Comparison of ENCODE assay signal across 9 mouse cellular contexts in the genomic region with DNA sequence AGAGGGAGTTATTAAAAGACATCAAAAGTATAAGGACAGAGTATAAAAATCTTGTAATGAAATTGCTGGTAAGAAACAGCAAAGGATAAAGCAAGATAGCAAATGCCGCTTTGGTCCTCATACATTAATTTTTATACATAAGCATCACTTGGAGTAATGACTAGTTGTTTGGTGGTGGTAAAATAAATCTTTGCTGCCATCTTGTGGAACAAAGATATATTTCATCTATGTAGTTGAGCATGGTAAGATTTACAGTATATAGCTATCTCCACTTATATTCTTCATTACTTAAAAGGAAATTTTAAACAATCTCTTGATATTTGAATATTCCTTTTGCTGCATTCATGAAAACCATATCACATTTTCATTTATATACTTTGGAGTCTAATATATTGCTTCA. TPM values are rescaled to one million over a fixed set of nuclear protein-coding genes. Genes with fewer than 3 reads are reported as not detected.
DNase-seq lines count a peak whose midpoint lies in the region; ATAC-seq and TF ChIP-seq lines count a peak whose summit lies in the region.
"Had no signal": no experiment of that assay in that cellular context is flagged by ENCODE, and none has a peak within 500 bp of the region (broad histone marks: within the 10 kb centered on the region; RNA-seq: fewer than 3 reads in every experiment).

No protein-coding gene starts in this region.

- no peak overlapping the region for H3K9ac ChIP-seq in MEL (ENCODE audit: control insufficient read depth, low read depth, low read length, poor library complexity, severe bottlenecking)
- H3K9ac ChIP-seq in forebrain, embryonic 14.5 days (ENCODE audit: low read length): no peak overlapping the region
- H3K9ac ChIP-seq in midbrain, embryonic 15.5 days: no peak overlapping the region

- DNase-seq in kidney, adult 2 months: peak; percentile 17
- no peak for DNase-seq in kidney, adult 18-20 months
- peak; percentile 91 for DNase-seq in MEL (ENCODE audit: low read depth, low spot score)
- DNase-seq in forebrain, embryonic 14.5 days (ENCODE audit: low spot score): peak; percentile 73
- no peak for DNase-seq in thymus, postnatal 14 days
- DNase-seq in cerebellum, postnatal 36 days: no peak
- no peak for DNase-seq in layer of hippocampus, postnatal 36 days

- 40% methylated on average over 1 of the region's 1 CpGs for WGBS in kidney, adult 2 months
- 67% methylated on average over 1 of the region's 1 CpGs for WGBS in forebrain, embryonic 14.5 days
- WGBS in midbrain, embryonic 15.5 days: 44% methylated on average over 1 of the region's 1 CpGs

- no peaks in the 10 kb centered on the region for H3K27me3 ChIP-seq in kidney, adult 2 months (replicated peaks; ENCODE audit: control insufficient read depth, insufficient read depth, low read length)
- peaks cover 4 to 5% of the 10 kb centered on the region in 2 experiments; a peak in 3 of 4 replicates for H3K27me3 ChIP-seq in MEL (ENCODE audit: control insufficient read depth in 1 of 2, insufficient read depth in 2 of 2, low read length in 2 of 2)
- H3K27me3 ChIP-seq in forebrain, embryonic 14.5 days (replicated peaks; ENCODE audit: control insufficient read depth, insufficient read depth, low read length): no peaks in the 10 kb centered on the region
- H3K27me3 ChIP-seq in midbrain, embryonic 15.5 days (replicated peaks): no peaks in the 10 kb centered on the region

- H3K36me3 ChIP-seq in kidney, adult 2 months (ENCODE audit: control insufficient read depth, insufficient read depth, low read length): no peaks in the 10 kb centered on the region
- H3K36me3 ChIP-seq in MEL (ENCODE audit: control insufficient read depth in 1 of 2, insufficient read depth in 2 of 2, low read length in 2 of 2): peaks cover 0 to 7% of the 10 kb centered on the region in 2 experiments; a peak in 2 of 4 replicates
- no peaks in the 10 kb centered on the region for H3K36me3 ChIP-seq in forebrain, embryonic 14.5 days (ENCODE audit: control insufficient read depth, insufficient read depth, low read length)
- no peaks in the 10 kb centered on the region for H3K36me3 ChIP-seq in midbrain, embryonic 15.5 days (replicated peaks)

- no peak overlapping the region for H3K27ac ChIP-seq in kidney, adult 2 months (ENCODE audit: insufficient read depth, low read depth, low read length)
- no peak overlapping the region for H3K27ac ChIP-seq in MEL (ENCODE audit: control insufficient read depth, low read depth, low read length)
- H3K27ac ChIP-seq in forebrain, embryonic 14.5 days (ENCODE audit: low read depth, low read length): no peak overlapping the region
- H3K27ac ChIP-seq in midbrain, embryonic 15.5 days: no peak overlapping the region
- H3K27ac ChIP-seq: macrophage had no signal

- TF ChIP-seq EP300 in MEL (IDR thresholded peaks at IDR 0.05; ENCODE audit: low read depth in 1 of 2, low read length in 2 of 2): no peak

- no peaks in the 10 kb centered on the region for H3K4me1 ChIP-seq in kidney, adult 2 months (ENCODE audit: control insufficient read depth, insufficient read depth, low read length)
- H3K4me1 ChIP-seq in MEL (ENCODE audit: control insufficient read depth in 1 of 2, insufficient read depth in 2 of 2, low read length in 2 of 2): peaks cover 0 to 2% of the 10 kb centered on the region in 2 experiments; a peak in 1 of 4 replicates
- no peaks in the 10 kb centered on the region for H3K4me1 ChIP-seq in forebrain, embryonic 14.5 days (ENCODE audit: control insufficient read depth, insufficient read depth, low read length)
- no peaks in the 10 kb centered on the region for H3K4me1 ChIP-seq in midbrain, embryonic 15.5 days

- H3K9me3 ChIP-seq in MEL (replicated peaks; ENCODE audit: insufficient read depth, low read length): no peaks in the 10 kb centered on the region
- H3K9me3 ChIP-seq in forebrain, embryonic 14.5 days (replicated peaks; ENCODE audit: control insufficient read depth, low read length): no peaks in the 10 kb centered on the region
- no peaks in the 10 kb centered on the region for H3K9me3 ChIP-seq in midbrain, embryonic 15.5 days

- no peak for TF ChIP-seq CTCF in kidney, adult 2 months (conservative IDR thresholded peaks at IDR 0.05; ENCODE audit: insufficient read depth, insufficient read length, low read depth, low read length)
- TF ChIP-seq CTCF in MEL (IDR thresholded peaks at IDR 0.05 in 2 of 3, conservative IDR thresholded peaks at IDR 0.05 in 1 of 3; ENCODE audit: control insufficient read depth in 1 of 3, insufficient read depth in 1 of 3, low read depth in 2 of 3, low read length in 3 of 3, poor library complexity in 1 of 3, severe bottlenecking in 1 of 3): peak; percentile 41 to 98 (median 43); a peak in 5 of 6 replicates

- no peak overlapping the region for H3K4me3 ChIP-seq in kidney, adult 2 months (ENCODE audit: insufficient read depth, low read depth, low read length)
- no peak overlapping the region for H3K4me3 ChIP-seq in MEL (ENCODE audit: control insufficient read depth in 1 of 2, insufficient read depth in 1 of 2, low read depth in 2 of 2, low read length in 2 of 2)
- no peak overlapping the region for H3K4me3 ChIP-seq in forebrain, embryonic 14.5 days (ENCODE audit: low read depth, low read length)
- H3K4me3 ChIP-seq in midbrain, embryonic 15.5 days: no peak overlapping the region

- TF ChIP-seq POLR2A in kidney, adult 2 months (IDR thresholded peaks at IDR 0.05; ENCODE audit: low read depth, low read length): no peak
- TF ChIP-seq POLR2A in MEL (IDR thresholded peaks at IDR 0.05; ENCODE audit: control insufficient read depth in 1 of 2, insufficient read depth in 1 of 2, low read depth in 1 of 2, low read length in 2 of 2, poor library complexity in 1 of 2): no peak

- peak; percentile 67; the same call in 1 of the 2 replicates for ATAC-seq in forebrain, embryonic 14.5 days
- peak; percentile 90 for ATAC-seq in midbrain, embryonic 15.5 days (replicated peaks)

- no peak overlapping the region for H3K4me2 ChIP-seq in forebrain, embryonic 14.5 days (ENCODE audit: low read length)
- no peak overlapping the region for H3K4me2 ChIP-seq in midbrain, embryonic 15.5 days

- no peaks in the 10 kb centered on the region for H3K79me2 ChIP-seq in MEL (ENCODE audit: control insufficient read depth, insufficient read depth, low read length, poor library complexity)

- TF ChIP-seq RAD21 in MEL (IDR thresholded peaks at IDR 0.05; ENCODE audit: low read depth, low read length): no peak; the same call in none of the 2 replicates

TF ChIP-seq in MEL, 35 proteins besides CTCF, POLR2A, EP300 and RAD21:
- TF ChIP-seq MYB (IDR thresholded peaks at IDR 0.05; ENCODE audit: low read depth, low read length) (no peak), HCFC1 (IDR thresholded peaks at IDR 0.05; ENCODE audit: low read depth, low read length) (0 out of 2 replicates have a peak, but pooled peaks have one; percentile 19), ZC3H11A (IDR thresholded peaks at IDR 0.05; ENCODE audit: low read depth, low read length) (peak; percentile 99), TAL1 (IDR thresholded peaks at IDR 0.05; ENCODE audit: low read length) (no peak), JUND (IDR thresholded peaks at IDR 0.05; ENCODE audit: low read depth, low read length) (peak; percentile 38; the same call in 1 of the 2 replicates), MYC (IDR thresholded peaks at IDR 0.05; ENCODE audit: low read depth, low read length) (peak; percentile 68; the same call in 1 of the 2 replicates), SMC3 (IDR thresholded peaks at IDR 0.05; ENCODE audit: low read depth, low read length) (peak; percentile 94), TBP (IDR thresholded peaks at IDR 0.05; ENCODE audit: low read depth, low read length) (no peak)
TF ChIP-seq in MEL: peak in this region for 5.

RNA-seq across cellular contexts. Expression of a gene that starts 14.4 kb away (rescaled TPM):
- 28.7 and 31.9 TPM in 2 replicates for polyA plus RNA-seq in kidney, adult 2 months (2012; rRNA removed)
- 247 and 299 TPM in 2 replicates for total RNA-seq in MEL (2012; rRNA removed)
- 100 to 1,000 TPM; 207 to 287 TPM for polyA plus RNA-seq in MEL (2012; ENCODE audit: insufficient read depth in 1 of 2, insufficient read length in 2 of 2, low read depth in 1 of 2, low replicate concordance in 2 of 2, missing spikeins in 1 of 2)
- polyA plus RNA-seq in forebrain, embryonic 14.5 days (2014; fragmentation: Nextera tagmentation; extraction: Ambion mirVana): 95.0 and 116 TPM in 2 replicates
- 134 and 138 TPM in 2 replicates for polyA plus RNA-seq in midbrain, embryonic 15.5 days (2015; fragmentation: Nextera tagmentation; extraction: Ambion mirVana)
- total RNA-seq in layer of hippocampus, postnatal 36 days (2021): 100 to 1,000 TPM; 126 to 160 TPM

Comparison
In these comparisons a context has a peak if more than half of its experiments do, and no peak if none do; other contexts are left out.
1. DNase-seq: peak in kidney, adult 2 months (single experiment), MEL (single experiment) and forebrain, embryonic 14.5 days (single experiment); none in kidney, adult 18-20 months (single experiment), thymus, postnatal 14 days (single experiment), cerebellum, postnatal 36 days (0 of 2) and layer of hippocampus, postnatal 36 days (0 of 2).